Mouse (Mus musculus): ENCODE data around the gene Ccdc171. TPM values are rescaled to one million over a fixed set of nuclear protein-coding genes. Genes with fewer than 3 reads are reported as not detected.

Gene Ccdc171
- polyA plus RNA-seq (2017; shearing (Covaris generic)): 14.9 TPM

DNA sequence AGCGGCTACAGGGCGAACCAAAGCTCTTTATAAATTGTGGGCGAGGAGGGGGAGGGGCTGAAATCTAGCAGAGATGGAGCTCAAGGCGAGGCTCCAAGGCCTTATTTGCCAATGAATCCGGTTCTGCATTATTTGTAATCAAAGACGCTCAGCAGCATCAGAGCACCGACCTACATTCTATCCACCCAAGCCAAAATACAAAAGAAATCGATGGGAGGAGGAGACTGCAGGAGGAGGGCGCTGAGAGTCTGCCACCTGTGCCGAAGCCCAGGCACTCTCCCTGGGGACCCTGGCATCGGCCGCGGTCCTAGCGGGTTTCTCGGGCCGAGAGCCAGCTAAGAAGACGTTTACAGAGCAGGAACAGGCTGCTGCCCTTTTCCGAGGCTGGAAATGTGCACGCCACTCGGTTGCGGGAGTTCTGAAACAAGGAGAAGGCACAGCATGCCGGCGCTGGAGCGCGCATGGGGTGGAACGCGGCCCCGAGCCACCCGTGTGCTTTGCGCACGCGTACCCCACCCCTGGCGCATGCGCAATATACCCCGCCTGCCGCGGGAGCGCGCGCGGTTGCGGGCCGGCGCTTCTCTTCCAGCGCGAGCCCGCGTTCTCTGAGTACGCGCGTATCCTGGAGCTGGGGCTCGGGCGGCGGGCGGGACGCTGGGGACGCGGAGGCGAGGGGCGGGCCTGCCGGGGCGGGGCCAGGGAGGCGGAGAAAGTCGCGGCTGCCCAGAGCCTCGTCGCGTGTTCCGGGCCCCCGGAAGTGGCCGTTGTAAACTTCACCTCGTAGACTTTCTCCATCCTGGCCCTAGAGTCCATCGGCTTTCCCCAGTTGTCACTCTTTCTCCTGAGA lies at the start of gene Ccdc171:
TSS of gene Ccdc171 (plus strand) at position 703 of the 847 bp plus-strand sequence.

DNA sequence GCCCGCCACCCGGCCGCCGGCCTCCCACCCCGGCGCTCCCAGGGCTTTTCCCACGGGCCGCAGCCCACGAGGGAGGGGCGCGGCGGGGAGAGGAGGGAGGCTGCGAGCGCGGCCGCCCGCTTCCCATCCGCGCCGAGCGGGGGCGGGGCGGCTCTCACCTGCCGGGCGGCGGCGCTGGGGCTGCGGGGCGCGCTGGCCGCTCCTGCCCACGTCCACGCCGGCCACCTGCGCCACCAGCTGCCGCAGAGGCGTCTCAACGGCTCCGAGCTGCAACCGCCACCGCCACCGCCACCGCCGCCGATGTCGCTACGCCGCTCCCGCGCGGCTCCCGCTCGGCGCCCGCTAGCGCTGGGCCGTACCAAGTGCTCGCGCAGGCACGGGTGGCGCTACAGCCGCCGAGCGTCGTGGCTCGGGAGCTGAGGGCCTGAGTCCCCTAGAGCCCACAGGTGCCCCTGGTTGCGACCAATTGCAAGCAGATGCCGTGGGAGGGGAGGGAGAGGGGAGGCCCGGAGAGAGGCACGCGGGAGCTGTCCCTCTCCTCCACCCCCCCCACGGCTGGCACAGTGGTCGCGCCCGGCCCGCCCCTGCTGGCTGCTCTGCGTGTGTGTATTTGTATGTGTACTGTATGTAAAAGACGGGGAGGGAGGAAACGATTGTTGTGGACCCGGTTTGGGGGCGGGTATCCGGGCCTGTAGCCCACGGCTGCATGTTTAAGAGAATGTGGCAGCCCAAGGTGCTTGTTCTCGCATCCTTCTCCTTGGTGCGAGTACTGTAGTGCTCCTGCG lies 39.0 kb upstream of the Ccdc171 start, which contains the start of gene Psip1:
TSS of gene Psip1 (minus strand) at position 343 of the 785 bp plus-strand sequence.

Other genes starting within 250 kb of the Ccdc171 start
- 137 TPM for gene Ttc39b, start 201.3 kb upstream of the Ccdc171 start, polyA plus RNA-seq (2017; shearing (Covaris generic))
- 42.7 TPM for gene Snapc3, start 107.8 kb upstream of the Ccdc171 start, polyA plus RNA-seq (2017; shearing (Covaris generic))
- gene Psip1, start 39.1 kb upstream of the Ccdc171 start, polyA plus RNA-seq (2017; shearing (Covaris generic)): 26.3 TPM

Measured in activated CD4-positive, CD25-positive, alpha-beta regulatory T cell, adult 9 weeks (primary cell).